Mouse (Mus musculus) lung, postnatal 10 days (tissue): ENCODE results near the gene Coil.
"Not testable (repeated sequence)": the region's sequence is repeated elsewhere in the genome, so short reads cannot be mapped to it uniquely, and the experiment has no call there.

ENCODE experiments used
- DNase-seq: peaks from one replicate; pipeline ENCODE4 v3.0.0; 2021

The Coil gene

DNA sequence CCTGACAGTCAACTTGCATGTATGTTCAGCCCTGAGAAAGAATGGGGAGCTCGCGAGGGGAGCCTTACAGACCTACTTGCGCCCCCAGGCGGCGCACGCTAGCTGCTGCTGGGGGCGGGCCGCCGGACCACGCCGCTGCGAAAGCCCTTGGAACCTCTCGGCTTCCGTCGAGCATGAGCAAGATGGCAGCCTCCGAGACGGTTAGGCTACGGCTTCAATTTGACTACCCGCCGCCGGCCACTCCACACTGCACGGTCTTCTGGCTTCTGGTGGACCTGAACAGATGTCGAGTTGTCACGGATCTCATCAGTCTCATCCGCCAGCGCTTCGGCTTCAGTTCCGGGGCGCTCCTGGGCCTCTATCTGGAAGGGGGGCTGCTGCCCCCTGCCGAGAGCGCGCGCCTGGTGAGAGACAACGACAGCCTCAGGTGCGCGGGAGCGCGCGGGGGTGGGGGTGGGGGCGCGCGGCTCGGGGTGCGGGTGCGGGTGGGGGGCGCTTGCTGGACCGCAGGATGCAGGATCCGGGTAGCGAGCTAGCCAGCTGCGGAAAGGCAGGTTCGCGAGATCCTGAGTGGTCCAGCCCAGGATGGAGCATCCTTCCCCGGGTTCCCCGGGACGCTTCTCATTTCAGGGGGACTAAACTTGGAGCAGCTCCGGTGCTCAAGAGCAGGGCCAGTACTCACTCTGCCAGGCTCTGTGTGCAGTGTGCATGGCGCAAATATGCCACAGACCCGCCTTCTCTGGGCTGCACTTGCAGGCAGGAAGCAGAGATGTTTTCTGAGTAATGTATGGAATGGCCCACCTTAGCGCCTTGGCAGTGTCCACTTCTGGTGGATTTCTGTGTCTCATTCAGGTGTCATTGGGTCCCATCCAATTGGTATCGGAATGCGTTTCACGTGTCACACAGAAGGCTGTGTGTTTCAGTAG lies 4.0 kb downstream of the Coil start:
- peak; percentile 96 for DNase-seq

DNA sequence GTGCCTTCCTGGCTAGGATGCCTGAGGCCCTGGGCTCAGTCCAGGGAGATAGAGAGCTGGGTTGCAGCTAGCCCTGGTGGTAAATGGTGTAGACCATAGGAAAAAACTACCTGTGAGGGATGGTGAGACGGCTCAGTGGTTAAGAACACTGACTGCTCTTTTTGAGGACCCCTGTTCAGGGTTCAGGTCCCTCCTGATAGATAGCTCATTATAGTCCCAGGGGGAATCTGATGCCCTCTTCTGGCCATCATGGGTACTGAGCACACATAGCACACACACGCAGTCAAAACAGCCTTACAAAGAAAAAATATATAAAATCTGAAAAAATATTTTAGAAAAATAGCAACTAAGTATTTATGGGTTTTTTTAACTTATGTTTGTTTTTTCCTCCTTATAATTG lies 6.3 kb downstream of the Coil start:
- no peak for DNase-seq

DNA sequence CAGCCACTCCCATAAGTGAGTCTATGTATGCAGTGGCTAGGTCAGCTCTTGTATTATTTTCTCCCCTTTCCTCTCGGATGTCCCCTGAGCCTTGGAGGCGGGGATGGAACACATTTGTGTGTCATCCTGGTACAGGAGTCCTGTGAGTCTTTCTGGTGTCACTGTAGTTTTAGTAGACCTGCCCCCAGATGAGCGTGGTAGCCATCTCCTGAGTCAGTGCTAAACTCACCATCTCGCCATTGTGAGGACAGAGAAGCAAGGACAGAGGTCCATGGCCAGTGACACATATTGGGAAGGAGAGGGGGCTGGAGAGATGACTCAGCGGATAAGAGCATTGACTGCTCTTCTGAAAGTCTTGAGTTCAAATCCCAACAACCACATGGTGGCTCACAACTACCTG lies 7.1 kb downstream of the Coil start:
- no peak for DNase-seq

DNA sequence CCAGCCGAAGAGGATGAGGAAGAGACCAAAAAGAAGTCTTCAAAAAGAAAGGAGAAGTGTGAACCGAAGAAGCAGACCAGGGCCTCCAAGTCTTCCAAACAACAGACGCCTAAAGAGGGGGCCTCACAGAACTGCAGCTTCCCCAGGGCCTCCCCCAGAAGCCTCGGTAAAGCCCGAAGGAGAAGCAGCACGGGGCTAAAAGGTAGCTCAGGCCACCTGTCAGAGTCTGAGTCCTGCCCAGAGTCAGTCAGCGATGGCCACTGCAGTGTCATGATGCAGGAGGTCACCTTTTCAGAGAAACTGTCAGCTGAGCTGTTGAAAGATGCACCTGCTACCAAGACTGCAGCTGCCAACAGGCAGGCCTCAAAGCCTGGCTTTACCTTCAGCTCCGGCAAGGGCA lies 11.3 kb downstream of the Coil start:
- no peak for DNase-seq

DNA sequence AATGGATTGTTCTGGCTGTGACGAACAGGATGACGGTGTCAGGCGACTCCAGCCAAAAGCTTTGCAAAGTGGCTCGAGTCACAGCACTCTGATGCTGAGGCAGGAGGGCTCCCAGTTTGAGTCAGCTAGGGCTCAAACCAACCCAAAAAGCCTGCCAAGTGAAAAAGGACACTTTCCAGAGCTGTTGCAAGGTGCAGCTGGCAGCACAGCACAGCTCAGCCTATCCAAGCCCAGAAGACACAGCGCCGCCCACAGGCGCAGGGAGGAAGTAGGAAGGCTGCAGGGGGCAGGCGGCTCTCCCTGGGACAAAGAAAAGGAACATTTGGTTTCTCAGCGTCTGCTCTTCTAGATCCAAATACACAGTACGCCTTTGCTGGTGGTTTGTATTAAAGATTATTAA lies 16.6 kb downstream of the Coil start:
- DNase-seq: no peak

DNA sequence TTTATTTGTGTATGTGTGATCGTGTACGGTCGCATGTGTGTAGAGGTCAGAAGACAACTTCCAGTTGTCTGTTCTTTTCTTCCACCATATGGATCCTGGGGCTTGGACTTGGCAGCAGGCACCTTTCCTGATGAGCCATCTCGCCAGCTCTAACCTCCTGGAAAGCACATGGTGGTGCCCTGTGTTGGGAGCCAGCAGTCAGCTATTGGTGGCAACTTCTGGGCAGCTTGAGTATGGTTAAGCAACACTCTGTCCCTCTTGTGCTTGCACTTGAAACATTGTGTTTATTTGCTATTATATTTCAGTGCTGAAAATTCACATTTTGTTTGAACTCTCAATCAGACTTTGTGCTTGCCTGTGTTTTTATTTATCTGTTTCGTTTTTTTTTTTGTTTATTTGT lies 18.9 kb downstream of the Coil start:
- no peak for DNase-seq

DNA sequence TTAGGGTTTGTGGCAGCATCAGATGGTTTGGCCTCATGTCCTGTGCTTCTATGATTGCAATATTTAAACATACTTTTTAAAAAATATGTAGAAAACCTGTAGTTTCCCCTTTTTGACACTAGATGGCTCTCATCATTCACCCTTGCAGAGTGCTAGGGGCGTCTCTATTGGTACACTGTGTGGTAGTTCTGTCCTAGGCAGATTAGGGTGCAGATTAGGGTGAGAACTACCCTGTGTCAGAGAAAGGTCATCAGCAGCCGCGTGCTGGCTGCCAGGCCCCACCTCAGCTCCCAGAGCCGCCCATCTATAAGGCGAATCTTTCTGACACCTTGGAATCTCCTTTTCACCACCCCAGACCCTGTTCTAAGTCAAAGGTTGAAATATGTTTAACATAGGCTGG lies 19.5 kb downstream of the Coil start:
- peak; percentile 48 for DNase-seq

DNA sequence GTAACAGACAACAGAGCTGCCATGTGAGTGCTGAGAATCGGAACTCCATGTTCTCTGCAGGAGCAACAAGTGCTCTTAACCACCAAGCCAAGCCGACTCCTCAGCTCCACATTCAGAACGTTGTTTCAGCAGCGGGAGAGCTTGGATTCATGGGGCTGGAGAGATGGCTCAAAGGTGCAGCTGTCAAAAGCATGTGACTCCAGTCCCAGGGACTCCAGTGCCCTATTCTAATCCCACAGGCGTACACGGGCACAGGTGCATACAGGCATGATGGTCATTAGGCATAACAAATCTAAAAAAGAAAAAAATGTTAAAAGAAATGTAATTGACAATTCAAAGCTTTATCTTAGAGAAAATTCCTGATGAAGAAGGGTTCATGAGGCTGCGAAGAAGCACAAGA lies 23.1 kb downstream of the Coil start:
- no peak for DNase-seq

DNA sequence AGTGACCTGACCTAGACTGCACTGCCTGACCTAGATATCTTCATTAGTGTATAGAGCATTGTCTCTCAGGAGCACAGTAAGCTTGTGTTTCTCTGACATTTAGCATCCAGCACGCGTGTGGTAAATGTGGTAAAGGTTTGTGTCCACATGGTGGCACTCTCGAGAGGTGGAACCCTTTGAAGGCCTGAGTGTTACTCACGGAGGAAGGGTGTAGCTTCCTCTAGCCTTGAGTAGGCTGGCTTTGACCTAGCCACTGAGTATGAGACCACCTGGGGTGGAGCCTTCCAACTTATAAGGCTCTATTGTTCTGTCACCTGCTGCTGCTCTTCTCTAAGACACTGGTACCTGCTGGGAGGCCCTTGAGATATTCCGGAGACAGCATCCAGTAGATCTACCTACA lies 23.6 kb downstream of the Coil start:
- DNase-seq: peak; percentile 87

DNA sequence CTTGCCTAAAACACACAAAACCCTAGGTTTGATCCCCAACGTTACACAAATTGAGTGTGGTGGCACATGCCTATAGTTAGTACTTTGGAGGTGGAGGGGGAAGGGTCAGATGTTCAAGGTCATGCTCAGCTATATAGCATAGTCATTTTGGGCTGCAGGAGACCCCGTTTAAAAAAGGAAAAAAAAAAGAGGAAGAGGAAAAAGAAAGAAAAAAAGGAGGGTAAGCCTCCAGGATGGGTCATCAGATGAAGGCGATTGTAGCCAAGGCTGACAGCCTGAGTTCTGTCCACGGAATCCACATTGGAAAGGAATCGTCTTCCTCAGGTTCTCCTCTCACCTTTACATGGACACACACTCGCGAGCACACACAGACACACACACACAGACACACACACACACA lies 24.4 kb downstream of the Coil start:
- no peak for DNase-seq

DNA sequence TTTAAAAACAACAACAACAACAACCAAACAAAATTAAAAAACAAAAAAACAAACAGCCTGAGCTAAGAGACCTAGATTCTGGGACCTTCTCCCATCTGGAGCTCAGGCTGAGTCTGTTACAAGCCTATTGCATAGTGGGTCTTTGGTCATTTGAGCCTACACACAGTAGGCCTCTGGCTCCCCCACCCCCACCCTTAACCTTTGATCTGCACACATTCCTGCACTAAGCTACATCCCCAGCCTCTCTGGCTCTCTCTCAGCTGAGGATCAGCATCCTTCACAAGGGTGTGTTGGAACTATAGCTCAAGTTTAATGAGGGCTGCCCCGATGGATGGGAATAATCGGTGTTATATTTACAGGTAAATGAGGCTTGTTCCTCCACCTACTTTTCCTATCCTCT lies 25.6 kb downstream of the Coil start:
- no peak for DNase-seq

DNA sequence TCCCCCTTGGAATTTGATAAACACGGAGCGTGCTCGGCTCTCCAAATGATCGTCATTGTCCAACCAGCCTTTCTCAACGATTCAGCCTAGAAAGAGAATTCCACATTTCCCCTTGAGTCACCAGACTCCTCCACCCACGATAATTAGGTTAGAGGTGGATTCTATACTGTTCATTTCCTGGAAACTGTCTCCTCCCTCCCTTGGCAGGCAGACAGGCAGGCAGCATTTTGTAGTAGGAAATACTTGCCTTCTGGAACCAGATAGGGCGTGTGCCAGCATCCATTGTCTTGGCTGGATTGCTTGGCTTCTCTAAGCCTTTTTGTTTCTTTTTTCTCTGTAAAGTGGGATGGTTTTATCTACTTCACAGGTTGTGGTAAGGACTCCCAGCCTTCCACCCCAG lies 26.4 kb downstream of the Coil start:
- DNase-seq: peak; percentile 77

DNA sequence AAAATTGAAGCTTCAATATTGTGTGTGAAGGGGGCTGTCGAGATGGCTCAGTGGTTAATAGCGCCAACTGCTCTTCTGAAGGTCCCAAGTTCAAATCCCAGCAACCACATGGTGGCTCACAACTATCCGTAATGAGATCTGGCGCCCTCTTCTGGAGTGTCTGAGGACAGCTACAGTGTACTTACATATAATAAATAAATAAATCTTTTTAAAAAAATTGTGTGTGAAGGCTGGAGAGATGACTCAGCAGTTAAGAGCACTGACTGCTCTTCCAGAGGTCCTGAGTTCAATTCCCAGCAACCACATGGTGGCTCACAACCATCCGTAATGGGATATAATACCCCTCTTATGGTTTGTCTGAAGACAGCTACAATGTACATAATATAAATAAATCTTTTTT lies 27.3 kb downstream of the Coil start:
- not testable (repeated sequence) for DNase-seq

DNA sequence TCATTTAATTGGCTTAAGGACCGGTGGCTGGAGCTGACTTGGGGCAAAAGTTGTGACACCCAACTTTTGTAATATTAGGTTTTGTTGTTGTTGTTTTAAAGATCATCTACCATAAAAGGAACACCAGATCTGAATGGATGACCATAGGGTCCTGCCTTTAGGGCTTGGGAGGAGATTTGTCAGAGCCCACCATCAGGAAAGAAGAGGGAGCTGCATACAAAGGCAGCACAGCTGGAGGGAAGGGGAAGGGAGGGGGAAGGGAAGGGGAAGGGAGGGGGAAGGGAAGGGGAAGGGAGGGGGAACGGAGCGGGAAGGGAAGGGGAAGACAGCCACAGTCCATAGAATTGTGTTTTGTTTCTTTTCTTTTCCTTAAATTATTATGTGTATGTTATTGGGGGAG lies 28.4 kb downstream of the Coil start:
- no peak for DNase-seq

DNA sequence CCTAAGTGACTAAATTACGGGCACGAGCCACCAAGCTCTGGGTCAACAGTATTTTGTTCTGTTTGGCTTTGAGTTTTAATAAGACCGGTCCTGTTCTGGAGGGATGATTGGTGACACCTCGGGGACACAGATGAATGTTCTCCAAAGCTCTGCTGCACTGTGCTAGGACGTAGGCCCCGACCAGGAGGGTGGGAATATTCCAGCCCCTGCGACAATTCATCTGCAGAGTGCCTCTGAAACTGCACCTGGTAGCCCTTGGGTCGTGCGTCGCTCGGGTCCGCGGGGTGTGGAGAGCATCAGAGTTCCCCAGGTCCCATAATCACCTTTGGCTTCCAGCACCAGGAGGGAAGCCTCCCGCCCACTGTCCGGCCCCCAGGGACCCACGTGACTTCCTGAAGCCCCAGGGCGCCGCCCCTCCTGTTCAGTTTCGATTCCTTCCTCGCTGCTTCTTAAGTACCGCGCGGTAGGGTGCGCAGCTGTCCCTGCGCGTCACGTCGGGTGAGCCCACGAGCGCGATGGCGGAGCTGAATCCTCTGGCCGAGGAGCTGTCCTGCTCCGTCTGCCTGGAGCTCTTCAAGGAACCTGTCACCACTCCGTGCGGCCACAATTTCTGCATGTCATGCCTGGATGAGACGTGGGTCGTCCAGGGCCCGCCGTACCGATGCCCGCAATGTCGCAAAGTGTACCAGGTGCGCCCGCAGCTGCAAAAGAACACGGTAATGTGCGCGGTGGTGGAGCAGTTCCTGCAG lies 29.1 kb downstream of the Coil start, which contains the start of gene Trim25:
Trim25 (plus strand) TSS at position 403 of the 749 bp plus-strand sequence.
- peak; percentile 97 for DNase-seq

DNA sequence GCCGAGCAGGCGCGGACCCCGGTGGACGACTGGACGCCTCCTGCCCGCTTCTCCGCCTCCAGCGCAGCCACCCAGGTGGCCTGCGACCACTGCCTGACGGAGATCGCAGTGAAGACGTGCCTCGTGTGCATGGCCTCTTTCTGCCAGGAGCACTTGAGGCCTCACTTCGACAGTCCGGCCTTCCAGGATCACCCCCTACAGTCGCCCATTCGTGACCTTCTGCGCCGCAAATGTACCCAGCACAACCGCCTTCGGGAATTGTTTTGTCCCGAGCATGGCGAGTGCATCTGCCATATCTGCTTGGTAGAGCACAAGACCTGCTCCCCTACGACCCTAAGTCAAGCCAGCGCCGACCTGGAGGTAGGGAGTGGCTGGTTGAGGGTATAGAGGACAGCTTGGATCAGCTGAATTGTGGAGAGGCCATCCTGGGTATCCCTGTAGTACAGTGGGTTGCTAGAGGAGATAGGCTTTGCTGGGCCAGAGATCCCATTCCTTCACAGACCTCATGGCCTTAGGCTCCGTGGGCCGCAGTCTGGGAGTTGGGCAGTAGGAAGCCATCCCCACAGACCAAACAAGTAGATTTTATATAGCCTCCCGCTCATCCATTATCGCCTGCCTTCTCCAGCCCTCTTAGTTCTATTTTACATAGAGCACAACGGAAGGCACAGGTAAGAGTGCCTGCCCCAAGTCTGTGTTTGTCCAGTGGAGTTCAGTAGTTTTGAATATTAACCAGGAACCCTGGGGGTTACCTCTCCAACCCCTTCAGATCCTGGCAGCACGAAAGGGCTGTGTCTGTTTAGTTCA lies 29.9 kb downstream of the Coil start:
- DNase-seq: no peak

DNA sequence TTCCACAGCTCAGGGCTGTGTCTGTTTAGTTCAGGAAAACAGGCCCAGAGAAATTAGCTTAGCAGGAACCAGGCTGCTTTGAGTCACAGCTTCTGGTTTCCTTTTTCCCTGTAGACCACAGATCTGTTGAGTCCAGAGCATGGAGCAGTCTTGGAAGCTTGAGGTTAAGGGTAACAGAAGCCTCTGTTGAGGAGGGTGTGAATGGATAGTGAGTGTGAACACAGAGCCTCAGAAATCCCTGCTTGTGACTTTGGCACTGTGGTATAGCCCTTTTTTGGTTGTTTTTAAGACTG lies 30.4 kb downstream of the Coil start:
- DNase-seq: no peak

DNA sequence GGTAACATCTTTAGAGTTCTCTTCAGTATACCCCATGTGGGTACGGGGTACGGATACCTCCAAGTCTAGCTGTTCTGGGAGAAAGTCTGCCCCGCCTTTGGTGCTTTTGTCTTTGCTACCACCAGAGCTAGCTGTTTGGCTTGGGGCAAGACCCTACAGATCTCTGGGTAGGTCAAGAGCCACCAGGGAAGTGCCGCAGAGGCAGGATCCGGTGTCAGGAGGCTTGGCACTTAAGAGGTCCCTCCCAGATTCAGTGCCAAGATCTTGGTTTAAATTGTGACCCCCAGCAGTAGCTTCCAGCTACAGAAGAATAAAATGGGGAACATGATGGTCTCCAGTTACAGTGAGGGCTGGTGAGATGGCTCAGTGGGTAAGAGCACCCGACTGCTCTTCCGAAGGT lies 31.5 kb downstream of the Coil start:
- no peak for DNase-seq

DNA sequence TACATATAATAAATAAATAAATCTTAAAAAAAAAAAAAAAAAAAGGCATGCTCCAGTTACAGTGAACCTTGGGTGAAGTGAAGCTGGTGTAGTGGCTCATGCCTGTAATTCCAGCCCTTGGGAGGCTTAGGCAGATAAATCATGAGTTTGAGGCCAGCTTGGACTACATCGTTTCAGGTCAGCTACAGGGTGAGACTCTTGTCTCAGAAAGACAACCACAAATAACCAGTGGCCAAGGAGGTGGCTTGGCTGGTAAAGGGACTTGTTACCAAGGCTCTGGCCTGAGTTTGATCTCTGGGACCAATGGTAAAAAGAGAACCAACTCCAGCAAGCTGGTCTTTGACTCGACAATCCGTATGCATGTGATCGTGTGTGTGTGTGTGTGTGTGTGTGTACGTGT lies 32.0 kb downstream of the Coil start:
- no peak for DNase-seq

DNA sequence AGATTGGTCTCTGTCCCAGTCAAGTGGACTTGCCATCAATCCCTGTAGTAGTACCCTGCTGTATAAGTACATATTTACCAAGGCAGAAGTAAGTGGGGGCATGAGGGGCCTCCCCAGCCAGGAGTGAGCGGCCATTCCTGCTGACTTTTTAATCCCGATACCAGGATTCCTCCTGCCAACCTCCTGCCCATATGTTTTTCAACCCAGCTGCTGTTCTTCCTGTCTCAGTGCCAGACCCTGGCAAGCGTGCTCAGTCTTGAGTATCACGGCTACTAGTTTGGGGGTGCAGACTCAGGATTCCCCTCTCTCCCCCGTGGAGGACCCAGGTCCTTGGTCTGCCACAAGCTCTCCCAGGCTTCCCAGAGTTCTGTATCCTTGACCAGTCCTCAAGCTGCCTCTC lies 32.6 kb downstream of the Coil start:
- no peak for DNase-seq

DNA sequence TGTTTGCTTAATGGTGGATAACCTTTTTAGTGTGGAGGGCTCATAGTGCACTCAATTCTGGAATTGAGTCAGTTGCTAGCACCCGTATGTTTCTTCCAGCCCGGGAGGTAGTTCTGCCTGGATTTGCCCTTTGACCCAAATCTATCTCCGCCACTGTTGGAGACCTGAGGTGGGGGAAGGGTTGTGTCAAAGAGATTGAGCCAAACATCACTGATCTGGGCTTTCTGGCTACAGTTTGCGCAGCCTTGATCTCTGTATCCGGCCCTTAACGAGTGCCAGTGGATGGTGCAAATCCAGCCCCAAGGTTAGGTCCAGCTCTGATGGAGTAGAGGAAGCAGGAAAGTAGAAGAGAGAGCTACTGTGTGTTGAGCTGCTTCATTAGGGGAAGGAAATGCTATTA lies 33.0 kb downstream of the Coil start:
- DNase-seq: no peak

DNA sequence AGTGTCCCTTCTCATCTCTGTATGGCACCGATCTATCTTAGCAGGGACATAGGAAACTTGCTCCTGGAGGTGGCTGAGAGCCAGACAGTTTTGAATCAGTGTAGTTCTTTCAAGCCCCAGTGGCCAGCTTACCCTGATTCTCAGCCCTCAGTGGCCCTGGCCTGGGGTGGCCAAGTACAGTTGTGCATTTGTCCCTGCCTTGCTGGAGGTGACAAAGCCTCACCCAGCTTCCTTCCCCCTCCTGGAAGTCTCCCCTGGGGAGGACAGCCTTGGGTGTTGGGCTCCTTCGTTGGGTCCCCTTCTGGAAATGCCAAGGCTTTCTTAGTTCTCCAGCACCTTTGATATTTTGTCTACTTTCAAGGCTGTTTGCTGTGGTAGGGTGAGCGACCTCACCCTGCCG lies 33.7 kb downstream of the Coil start:
- DNase-seq: no peak

DNA sequence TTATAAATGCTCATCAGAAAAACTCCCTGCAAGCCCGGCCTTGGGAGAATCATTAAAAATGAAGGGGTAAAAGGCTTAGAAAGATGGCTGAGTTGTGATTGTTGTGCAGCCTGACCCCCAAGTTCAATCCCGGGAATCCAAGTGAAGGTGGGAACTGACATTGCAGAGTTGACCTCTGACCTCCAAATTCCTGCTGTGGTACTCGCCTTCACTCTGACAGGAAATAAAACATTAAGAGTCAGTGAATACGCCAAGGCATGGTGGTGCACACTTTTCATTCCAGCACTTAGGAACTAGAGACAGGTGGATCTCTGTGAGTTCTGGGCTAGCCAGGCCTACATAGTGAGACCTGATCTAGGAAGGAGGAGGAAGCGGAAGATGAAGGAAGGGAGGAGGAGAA lies 35.4 kb downstream of the Coil start:
- DNase-seq: no peak

DNA sequence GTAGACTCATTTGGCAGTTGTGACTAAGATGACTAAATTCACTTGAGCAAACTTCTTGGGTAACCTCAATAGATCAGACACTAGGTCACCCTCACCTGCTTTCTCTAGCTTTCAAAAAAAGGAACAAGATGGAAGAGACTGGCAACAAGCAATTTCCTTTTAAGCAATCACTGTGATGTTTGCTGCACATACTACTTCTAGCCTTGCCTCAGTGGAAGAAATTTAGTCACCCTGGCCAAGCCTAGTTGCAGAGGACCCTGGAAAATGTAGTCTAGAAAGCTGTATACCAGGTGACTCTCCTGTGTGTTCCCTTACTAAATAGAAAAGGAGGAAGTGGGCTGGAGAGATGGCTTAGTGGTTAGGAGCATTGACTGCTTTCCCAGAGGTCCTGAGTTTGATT lies 36.4 kb downstream of the Coil start:
- no peak for DNase-seq
